8 mouse cellular contexts compared by ENCODE assay signal in genomic region chr12:40199302-40199701, GRCm38 (mm10). TPM values are rescaled to one million over a fixed set of nuclear protein-coding genes. Genes with fewer than 3 reads are reported as not detected.
DNase-seq lines count a peak whose midpoint lies in the region; ATAC-seq and TF ChIP-seq lines count a peak whose summit lies in the region.

TSS of gene Lsmem1 (minus strand) at chr12:40199490.

- H3K79me2 ChIP-seq in myocyte (ENCODE audit: control insufficient read depth, insufficient read depth) = no peaks in the 10 kb centered on the region

- no peak for ATAC-seq in intestine, embryonic 15.5 days

- no peak within 1 kb of the TSS for H3K9ac ChIP-seq in intestine, embryonic 15.5 days

- no peak within 1 kb of the TSS for H3K4me3 ChIP-seq in myocyte
- no peak within 1 kb of the TSS for H3K4me3 ChIP-seq in intestine, embryonic 15.5 days (replicated peaks)

- no peak for TF ChIP-seq CTCF in brain, embryonic 14.5 days (IDR thresholded peaks at IDR 0.05; ENCODE audit: borderline replicate concordance, extremely low read depth, insufficient read depth, insufficient read length)

- no peaks in the 10 kb centered on the region for H3K4me1 ChIP-seq in intestine, embryonic 15.5 days (replicated peaks)

- peak within 1 kb of the TSS; percentile 44 for H3K4me2 ChIP-seq in myocyte (ENCODE audit: low read depth)
- no peak within 1 kb of the TSS for H3K4me2 ChIP-seq in intestine, embryonic 15.5 days (replicated peaks)

- H3ac ChIP-seq in myocyte (ENCODE audit: control insufficient read depth, insufficient read length) = no peak within 1 kb of the TSS

- peaks cover 40% of the 10 kb centered on the region for H3K36me3 ChIP-seq in myocyte (ENCODE audit: control insufficient read depth, insufficient read depth)
- H3K36me3 ChIP-seq in intestine, embryonic 15.5 days = peaks cover 14% of the 10 kb centered on the region; the same call in 1 of the 2 replicates

- TF ChIP-seq POLR2A in brain, embryonic 14.5 days (IDR thresholded peaks at IDR 0.05; ENCODE audit: borderline replicate concordance, extremely low read depth, insufficient read depth, insufficient read length, poor library complexity, severe bottlenecking) = no peak
- TF ChIP-seq POLR2A in myocyte (IDR thresholded peaks at IDR 0.05; ENCODE audit: insufficient read length, low read depth) = no peak

- no peak within 1 kb of the TSS for H3K27ac ChIP-seq in intestine, embryonic 15.5 days

- no peaks in the 10 kb centered on the region for H3K27me3 ChIP-seq in myocyte (ENCODE audit: control insufficient read depth, insufficient read depth, insufficient read length)
- no peaks in the 10 kb centered on the region for H3K27me3 ChIP-seq in intestine, embryonic 15.5 days (replicated peaks)

- H3K9me3 ChIP-seq in intestine, embryonic 15.5 days = no peaks in the 10 kb centered on the region

- WGBS in intestine, embryonic 15.5 days = 66% methylated on average over 8 of the region's 8 CpGs

- DNase-seq in layer of hippocampus, adult 9-11 months = peak; percentile 26
- DNase-seq in layer of hippocampus, adult 8-10 months (ENCODE audit: low spot score in 2 of 2) = no peak
- peak; percentile 27 for DNase-seq in brain, embryonic 14.5 days (ENCODE audit: low read depth)
- peak; percentile 37 to 51 for DNase-seq in heart, adult 18-20 months
- DNase-seq in cerebellum, adult 11-12 months = no peak
- no peak for DNase-seq in spleen, adult 12 weeks (ENCODE audit: low spot score)

TF ChIP-seq in myocyte, 11 proteins besides CTCF, POLR2A, EP300 and RAD21:
- TF ChIP-seq E2F4 (IDR thresholded peaks at IDR 0.05; ENCODE audit: insufficient read depth) (no peak), CEBPB (IDR thresholded peaks at IDR 0.05; ENCODE audit: insufficient read depth, poor library complexity, severe bottlenecking) (no peak)

RNA-seq across cellular contexts. Expression of gene Lsmem1, which starts in this region (rescaled TPM):
- 1 to 10 TPM in 1 of 4 experiments, under 1 TPM in 3; 0.66 to 1.5 (median 0.87) TPM for total RNA-seq in layer of hippocampus, adult 8-10 months (2022)
- polyA plus RNA-seq in brain, embryonic 14.5 days (2012; rRNA removed) = 0.25 and 0.26 TPM in 2 replicates
- total RNA-seq in heart, adult 18-20 months (2021) = 10 to 100 TPM; 50.9 to 60.2 TPM
- 0.22 TPM for polyA plus RNA-seq in myocyte (2012; fragmentation: generic; extraction: Trizol)
- polyA plus RNA-seq in intestine, embryonic 15.5 days (2015; fragmentation: Nextera tagmentation; extraction: Ambion mirVana) = not detected in 2 replicates

Comparison
In these comparisons a context has a peak if more than half of its experiments do, and no peak if none do; other contexts are left out.
1. RNA of gene Lsmem1 (total RNA-seq): 50.9 to 60.2 TPM in heart, adult 18-20 months; 0.66 to 1.5 TPM in layer of hippocampus, adult 8-10 months; every median in the first group is over 10 times any median in the second.
2. DNase-seq: peak in layer of hippocampus, adult 9-11 months (single experiment) and heart, adult 18-20 months (2 of 2); none in layer of hippocampus, adult 8-10 months (0 of 2), cerebellum, adult 11-12 months (single experiment) and spleen, adult 12 weeks (single experiment).
3. Peak in DNase-seq in brain, embryonic 14.5 days; RNA of the gene not detected or under 1 TPM.